ENCODE assay signal across 25 mouse cellular contexts in the genomic region with DNA sequence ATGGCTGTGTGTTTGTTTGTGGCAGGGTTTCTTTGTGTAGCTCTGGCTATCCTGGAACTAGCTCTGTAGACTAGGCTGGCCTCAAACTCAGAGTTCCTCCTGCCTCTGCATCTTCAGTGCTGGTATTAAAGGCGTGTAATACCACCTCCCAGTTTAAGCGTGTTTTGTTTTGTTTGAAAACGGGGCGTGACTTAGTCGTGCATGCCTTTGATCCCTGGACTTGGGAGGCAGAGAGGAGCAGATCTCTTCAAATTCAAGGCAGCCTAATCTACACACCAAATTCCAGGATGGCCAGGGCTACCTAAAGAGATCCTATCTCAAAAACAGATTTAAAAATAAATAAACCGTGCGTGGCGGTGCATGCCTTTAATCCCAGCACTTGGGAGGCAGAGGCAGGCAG. TPM values are rescaled to one million over a fixed set of nuclear protein-coding genes. Genes with fewer than 3 reads are reported as not detected.
DNase-seq lines count a peak whose midpoint lies in the region; ATAC-seq lines count a peak whose summit lies in the region.
"Had no signal": no experiment of that assay in that cellular context is flagged by ENCODE, and none has a peak within 500 bp of the region (broad histone marks: within the 10 kb centered on the region; RNA-seq: fewer than 3 reads in every experiment).

No protein-coding gene starts in this region.

- no peaks in the 10 kb centered on the region for H3K36me3 ChIP-seq in kidney, embryonic 15.5 days
- H3K36me3 ChIP-seq in kidney, embryonic 14.5 days (ENCODE audit: control insufficient read depth, insufficient read depth, low read length): no peaks in the 10 kb centered on the region; the same call in 1 of the 2 replicates

- no peak overlapping the region for H3K4me3 ChIP-seq in kidney, embryonic 15.5 days (replicated peaks)
- no peak overlapping the region for H3K4me3 ChIP-seq in kidney, embryonic 14.5 days (ENCODE audit: low read length)

- 0 out of 2 replicates have a peak, but pooled peaks cover 2% of the 10 kb centered on the region for H3K4me1 ChIP-seq in kidney, embryonic 15.5 days
- H3K4me1 ChIP-seq in kidney, embryonic 14.5 days (ENCODE audit: control insufficient read depth, insufficient read depth, low read length): no peaks in the 10 kb centered on the region

- H3K27me3 ChIP-seq in kidney, embryonic 15.5 days: no peaks in the 10 kb centered on the region
- no peaks in the 10 kb centered on the region for H3K27me3 ChIP-seq in kidney, embryonic 14.5 days (ENCODE audit: control insufficient read depth, insufficient read depth, low read length)
- H3K27me3 ChIP-seq: CH12.LX, Patski had no signal

- WGBS in kidney, embryonic 15.5 days: 82% methylated on average over 8 of the region's 8 CpGs
- 83% methylated on average over 8 of the region's 8 CpGs for WGBS in kidney, embryonic 14.5 days

- no peaks in the 10 kb centered on the region for H3K9me3 ChIP-seq in kidney, embryonic 15.5 days (replicated peaks)
- H3K9me3 ChIP-seq in kidney, embryonic 14.5 days (ENCODE audit: control insufficient read depth, low read length): no peaks in the 10 kb centered on the region
- H3K9me3 ChIP-seq: G1E had no signal

- H3K27ac ChIP-seq in kidney, embryonic 15.5 days: peak overlapping the region; percentile 45; the same call in 1 of the 2 replicates
- H3K27ac ChIP-seq in kidney, embryonic 14.5 days (ENCODE audit: low read depth, low read length): no peak overlapping the region

- peak; percentile 56 for DNase-seq in ES-CJ7 (ENCODE audit: low read depth, low spot score)
- DNase-seq in R1 (ENCODE audit: low read depth, low spot score): peak; percentile 49
- peak; percentile 85 for DNase-seq in ZHBTc4 (ENCODE audit: low read depth, low spot score)
- no peak for DNase-seq in right cerebral cortex, adult 18-20 months
- no peak for DNase-seq in embryo, embryonic 10.5 days (ENCODE audit: low spot score)
- no peak for DNase-seq in layer of hippocampus, adult 18-20 months (ENCODE audit: low spot score in 2 of 2)
- DNase-seq: adrenal gland, adult 2 months; adrenal gland, adult 8-10 months; adrenal gland, postnatal 10 days; adrenal gland, postnatal 14 days; adrenal gland, postnatal 25 days; adrenal gland, postnatal 36 days; B cell, adult 2 months; cerebellum, adult 11 months; cerebellum, adult 11-12 months; cerebellum, adult 18-20 months; cerebellum, adult 2 months; cerebellum, adult 8-10 months had no signal

- H3K9ac ChIP-seq in kidney, embryonic 15.5 days: no peak overlapping the region
- H3K9ac ChIP-seq in kidney, embryonic 14.5 days (ENCODE audit: low read depth, low read length): no peak overlapping the region

- no peak for ATAC-seq in kidney, embryonic 15.5 days (replicated peaks; ENCODE audit: low FRiP score)
- no peak for ATAC-seq in kidney, embryonic 14.5 days (ENCODE audit: low FRiP score, low TSS enrichment)
- ATAC-seq: activated CD4-positive, CD25-positive, alpha-beta regulatory T cell, adult 4 months; CD4-positive, CD25-positive, alpha-beta regulatory T cell, adult 4 months; Patski had no signal

- H3K4me2 ChIP-seq in kidney, embryonic 15.5 days: no peak overlapping the region
- no peak overlapping the region for H3K4me2 ChIP-seq in kidney, embryonic 14.5 days (replicated peaks; ENCODE audit: low read depth, low read length)

RNA-seq across cellular contexts. Expression of gene Atraid, which starts 16.6 kb away (rescaled TPM):
- polyA plus RNA-seq in kidney, embryonic 15.5 days (2015; fragmentation: Nextera tagmentation; extraction: Ambion mirVana): 145 and 149 TPM in 2 replicates
- polyA plus RNA-seq in kidney, embryonic 14.5 days (2014; fragmentation: Nextera tagmentation; extraction: Ambion mirVana): 144 and 160 TPM in 2 replicates
- total RNA-seq in layer of hippocampus, adult 18-20 months (2021): 10 to 100 TPM; 68.1 to 70.0 TPM

RNA-seq across cellular contexts. Expression of gene Slc5a6, which starts 17.2 kb away (rescaled TPM):
- 10.4 and 11.8 TPM in 2 replicates for polyA plus RNA-seq in kidney, embryonic 15.5 days (2015; fragmentation: Nextera tagmentation; extraction: Ambion mirVana)
- 5.5 and 10.9 TPM in 2 replicates for polyA plus RNA-seq in kidney, embryonic 14.5 days (2014; fragmentation: Nextera tagmentation; extraction: Ambion mirVana)
- 10 to 100 TPM; 14.9 to 17.6 TPM for total RNA-seq in layer of hippocampus, adult 18-20 months (2021)

RNA-seq across cellular contexts. Expression of gene Cad, which starts 23.1 kb away (rescaled TPM):
- polyA plus RNA-seq in kidney, embryonic 15.5 days (2015; fragmentation: Nextera tagmentation; extraction: Ambion mirVana): 32.5 and 36.2 TPM in 2 replicates
- 35.4 and 40.5 TPM in 2 replicates for polyA plus RNA-seq in kidney, embryonic 14.5 days (2014; fragmentation: Nextera tagmentation; extraction: Ambion mirVana)
- total RNA-seq in layer of hippocampus, adult 18-20 months (2021): 10 to 100 TPM; 20.0 to 20.9 TPM

Comparison
In these comparisons a context has a peak if more than half of its experiments do, and no peak if none do; other contexts are left out.
1. DNase-seq: peak in ES-CJ7 (single experiment), R1 (single experiment) and ZHBTc4 (single experiment); none in right cerebral cortex, adult 18-20 months (single experiment), embryo, embryonic 10.5 days (single experiment) and layer of hippocampus, adult 18-20 months (0 of 2).